Mouse (Mus musculus) midbrain, embryonic 15.5 days (tissue): ENCODE data around the gene Gm11214. TPM values are rescaled to one million over a fixed set of nuclear protein-coding genes. Genes with fewer than 3 reads are reported as not detected.

ENCODE experiments used
- ATAC-seq: fragments of 200-750 bp; cut with Nextera tagmentation; replicated peaks from 2 replicates; pipeline ENCODE4 v1.8.0; 2017; ENCODE audit warnings: moderate TSS enrichment
- H3K27ac ChIP-seq: fragments of 300-500 bp; sonication (generic); 2 replicates; pipeline ENCODE4 v1.5.1; 2015; ENCODE audit warnings: mild to moderate bottlenecking, inconsistent platforms
- H3K27me3 ChIP-seq: fragments of 300-500 bp; sonication (generic); replicated peaks from 2 replicates; pipeline ENCODE4 v1.6.1; 2015; ENCODE audit warnings: inconsistent platforms
- H3K36me3 ChIP-seq: fragments of 300-500 bp; sonication (generic); replicated peaks from 2 replicates; pipeline ENCODE4 v1.6.1; 2015; ENCODE audit warnings: inconsistent platforms
- H3K4me1 ChIP-seq: fragments of 300-500 bp; sonication (generic); 2 replicates; pipeline ENCODE4 v1.6.1; 2015; ENCODE audit warnings: inconsistent platforms
- H3K4me2 ChIP-seq: fragments of 300-500 bp; sonication (generic); 2 replicates; pipeline ENCODE4 v1.6.1; 2015; ENCODE audit warnings: inconsistent platforms, mild to moderate bottlenecking, moderate library complexity
- H3K4me3 ChIP-seq: fragments of 300-500 bp; sonication (generic); 2 replicates; pipeline ENCODE4 v1.5.1; 2015; ENCODE audit warnings: mild to moderate bottlenecking, inconsistent platforms
- H3K9ac ChIP-seq: fragments of 300-500 bp; sonication (generic); 2 replicates; pipeline ENCODE4 v1.6.1; 2015; ENCODE audit warnings: mild to moderate bottlenecking, inconsistent platforms
- H3K9me3 ChIP-seq: fragments of 300-500 bp; sonication (generic); 2 replicates; pipeline ENCODE4 v1.6.1; 2016; ENCODE audit warnings: inconsistent platforms
- WGBS: fragments of 180-500 bp; shearing (Covaris S2); methylation state at CpG from one replicate; pipeline ENCODE4 v1.1.7; 2015; ENCODE audit warnings: mixed read lengths; 5-methylcytosine and 5-hydroxymethylcytosine counted together
- polyA plus RNA-seq: library from polyadenylated mRNA; unstranded; fragments of >200 nt; fragmentation: Nextera tagmentation; extraction: Ambion mirVana; gene quantifications from 2 replicates; pipeline ENCODE4 v1.2.1, GENCODE M21; 2015

The Gm11214 gene
- polyA plus RNA-seq, 1 experiment from 2014 or later: not detected

DNA sequence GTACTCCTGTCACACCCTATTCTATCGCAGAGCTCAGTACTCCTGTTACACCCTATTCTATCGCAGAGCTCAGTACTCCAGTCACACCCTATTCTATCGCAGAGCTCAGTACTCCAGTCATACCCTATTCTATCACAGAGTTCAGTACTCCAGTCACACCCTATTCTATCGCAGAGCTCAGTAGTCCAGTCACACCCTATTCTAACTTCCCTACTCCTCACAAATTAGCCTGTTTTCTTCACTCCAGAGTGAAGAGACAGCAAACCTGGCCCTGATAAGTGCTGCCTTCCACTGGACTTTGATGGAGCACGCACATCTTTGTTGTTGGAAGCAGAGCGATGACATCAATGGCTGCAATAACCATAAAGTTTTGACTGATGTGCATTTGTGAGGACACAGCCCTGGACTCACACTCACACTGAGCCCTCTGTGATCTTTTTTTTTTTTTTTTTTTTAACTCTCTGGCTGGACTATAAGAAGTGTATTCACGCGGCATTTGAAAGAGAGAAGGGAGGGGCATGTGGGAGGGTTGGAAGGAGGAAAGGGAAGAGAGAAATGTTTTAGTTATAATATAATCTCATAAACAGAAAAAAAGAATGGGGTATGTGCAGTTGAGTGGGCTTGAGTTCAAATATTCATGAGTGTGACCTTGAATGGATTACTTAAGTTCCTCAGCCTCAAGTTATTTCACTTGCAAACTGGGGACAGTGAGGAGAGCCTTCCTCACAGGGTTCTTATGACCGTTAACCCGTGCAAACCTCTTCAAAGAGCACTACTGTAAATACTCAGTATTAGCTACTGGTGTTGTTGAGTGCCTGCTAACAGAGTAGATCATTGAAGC, 21.5 kb upstream of the Gm11214 start:
- H3K9ac ChIP-seq: no peak overlapping the region
- 87% methylated on average over 10 of the region's 10 CpGs for WGBS

DNA sequence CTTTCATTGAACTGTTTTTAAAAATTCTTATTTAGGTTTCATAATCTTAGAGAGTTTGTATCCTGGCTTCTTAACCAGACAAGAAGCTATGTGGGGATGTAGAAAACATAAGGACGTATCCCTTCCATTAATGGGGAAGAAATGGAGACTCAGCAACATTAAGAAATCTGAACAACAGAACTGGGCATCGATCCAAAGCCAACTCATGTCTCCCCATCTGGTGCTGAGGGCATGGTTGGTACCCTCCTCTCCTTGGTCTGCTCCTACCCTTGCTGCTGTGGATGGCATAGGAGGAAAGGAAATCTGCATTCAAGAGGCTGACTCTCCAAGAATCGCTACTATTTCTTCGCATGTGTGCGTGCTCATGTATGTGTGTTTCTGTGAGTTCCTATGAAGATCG, 20.5 kb upstream of the Gm11214 start:
- WGBS: 93% methylated on average over 6 of the region's 6 CpGs
- Histone ChIP-seq H3K9me3 (no peaks in the 10 kb centered on the region), H3K27ac (no peak overlapping the region), H3K27me3 (no peaks in the 10 kb centered on the region), H3K4me3 (no peak overlapping the region), H3K4me1 (no peaks in the 10 kb centered on the region), H3K9ac (no peak overlapping the region), H3K36me3 (no peaks in the 10 kb centered on the region), H3K4me2 (no peak overlapping the region)
- no peak for ATAC-seq

More for the DNA sequence above, 21.5 kb upstream of the Gm11214 start:
- H3K4me1 ChIP-seq: no peaks in the 10 kb centered on the region
- H3K4me3 ChIP-seq: no peak overlapping the region
- no peak overlapping the region for H3K27ac ChIP-seq
- ATAC-seq: no peak
- H3K27me3 ChIP-seq: no peaks in the 10 kb centered on the region
- H3K36me3 ChIP-seq: no peaks in the 10 kb centered on the region
- no peaks in the 10 kb centered on the region for H3K9me3 ChIP-seq
- no peak overlapping the region for H3K4me2 ChIP-seq

DNA sequence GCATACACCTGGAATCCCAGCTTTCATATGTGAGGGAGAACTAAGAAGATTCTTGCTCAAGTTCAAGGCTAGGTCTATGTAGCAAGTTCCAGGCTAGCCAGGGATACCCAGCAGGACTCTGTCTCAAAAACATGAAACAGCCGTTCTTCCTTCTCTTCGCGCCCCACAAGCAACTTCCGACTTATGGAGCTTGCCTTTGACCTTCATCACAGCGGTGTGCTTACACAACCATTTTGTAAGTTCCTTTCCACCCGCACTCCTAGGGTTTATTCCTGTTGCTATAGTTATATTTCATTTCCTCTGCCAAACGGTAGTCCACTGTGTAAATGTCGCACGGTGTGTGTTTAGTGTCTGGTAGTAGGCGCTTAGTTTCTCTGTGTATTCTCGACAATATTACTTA, 19.9 kb upstream of the Gm11214 start:
- 76% methylated on average over 11 of the region's 11 CpGs for WGBS
- H3K9me3 ChIP-seq: no peaks in the 10 kb centered on the region
- H3K36me3 ChIP-seq: no peaks in the 10 kb centered on the region
- H3K4me3 ChIP-seq: no peak overlapping the region
- no peaks in the 10 kb centered on the region for H3K27me3 ChIP-seq
- no peak overlapping the region for H3K27ac ChIP-seq
- H3K4me1 ChIP-seq: no peaks in the 10 kb centered on the region
- ATAC-seq: no peak
- no peak overlapping the region for H3K9ac ChIP-seq
- H3K4me2 ChIP-seq: no peak overlapping the region

DNA sequence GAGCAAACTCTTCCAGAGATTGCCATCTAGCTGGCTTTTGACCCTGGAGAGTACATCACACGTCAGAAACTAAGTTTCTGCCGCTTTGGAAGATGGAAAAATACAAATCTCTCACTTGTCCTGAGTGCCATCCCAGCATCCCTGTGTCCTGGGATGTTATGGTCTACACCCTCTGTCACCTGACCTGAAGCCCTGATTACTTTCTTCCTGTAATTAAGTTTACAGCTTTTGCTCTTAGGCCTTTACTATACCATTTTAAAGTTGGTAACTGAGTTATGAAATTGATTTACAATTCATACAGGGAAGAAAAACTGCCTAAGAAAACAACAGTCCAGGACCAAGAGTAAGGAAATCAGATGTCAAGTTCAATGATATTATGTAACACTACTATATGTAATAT, 19.3 kb upstream of the Gm11214 start:
- Histone ChIP-seq H3K4me3 (no peak overlapping the region), H3K4me1 (no peaks in the 10 kb centered on the region), H3K9me3 (no peaks in the 10 kb centered on the region), H3K27me3 (no peaks in the 10 kb centered on the region), H3K36me3 (no peaks in the 10 kb centered on the region), H3K27ac (no peak overlapping the region), H3K9ac (no peak overlapping the region), H3K4me2 (no peak overlapping the region)
- 90% methylated on average over 2 of the region's 2 CpGs for WGBS
- no peak for ATAC-seq

DNA sequence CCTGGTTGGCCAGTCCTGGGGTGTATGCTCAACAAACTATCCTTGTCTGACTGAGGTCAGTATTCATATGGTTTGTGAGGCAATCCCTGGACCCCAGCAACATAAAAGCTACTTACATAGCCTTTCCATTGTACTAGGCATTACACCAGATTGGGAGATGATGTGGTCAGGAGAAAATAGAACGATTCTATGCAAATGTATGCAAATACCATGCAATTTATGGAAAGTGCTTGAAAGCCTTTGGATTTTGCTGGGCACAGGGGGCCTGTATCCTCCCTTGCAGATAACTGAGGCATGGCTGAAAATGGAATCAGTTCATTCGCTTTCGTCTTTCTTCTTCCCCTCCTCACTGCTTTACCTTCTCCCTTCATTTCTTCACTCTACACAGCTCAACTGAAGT, 18.4 kb upstream of the Gm11214 start:
- no peak for ATAC-seq
- WGBS: 67% methylated on average over 3 of the region's 3 CpGs

DNA sequence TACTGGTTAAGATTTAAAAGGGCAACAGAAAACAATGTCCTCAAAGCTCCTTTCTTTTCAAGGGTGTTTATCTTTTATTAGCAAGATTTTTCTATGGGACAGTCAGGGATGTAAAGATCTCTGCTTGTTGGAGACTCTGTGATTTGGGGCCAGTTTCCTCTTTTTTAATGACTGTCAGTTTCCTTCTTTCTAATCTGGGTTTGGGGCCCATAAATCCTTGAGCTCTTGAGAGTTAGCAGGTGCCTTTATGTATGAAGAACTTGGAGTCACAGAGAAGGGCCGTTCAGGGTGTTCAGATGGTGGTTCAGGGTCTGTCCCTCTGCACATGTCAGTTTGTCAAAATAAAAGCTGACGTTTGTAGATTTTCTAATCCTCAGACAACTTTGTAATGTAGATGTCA, 11.9 kb upstream of the Gm11214 start:
- Histone ChIP-seq H3K36me3 (no peaks in the 10 kb centered on the region), H3K4me2 (no peak overlapping the region), H3K9ac (no peak overlapping the region), H3K4me3 (no peak overlapping the region), H3K4me1 (no peaks in the 10 kb centered on the region), H3K27ac (no peak overlapping the region), H3K27me3 (no peaks in the 10 kb centered on the region), H3K9me3 (no peaks in the 10 kb centered on the region)
- no peak for ATAC-seq
- WGBS: 65% methylated on average over 2 of the region's 2 CpGs

More for the DNA sequence above, 18.4 kb upstream of the Gm11214 start:
- H3K9me3 ChIP-seq: no peaks in the 10 kb centered on the region
- H3K36me3 ChIP-seq: no peaks in the 10 kb centered on the region
- no peaks in the 10 kb centered on the region for H3K27me3 ChIP-seq
- H3K4me1 ChIP-seq: no peaks in the 10 kb centered on the region
- no peak overlapping the region for H3K4me2 ChIP-seq
- H3K27ac ChIP-seq: no peak overlapping the region
- H3K4me3 ChIP-seq: no peak overlapping the region
- no peak overlapping the region for H3K9ac ChIP-seq

DNA sequence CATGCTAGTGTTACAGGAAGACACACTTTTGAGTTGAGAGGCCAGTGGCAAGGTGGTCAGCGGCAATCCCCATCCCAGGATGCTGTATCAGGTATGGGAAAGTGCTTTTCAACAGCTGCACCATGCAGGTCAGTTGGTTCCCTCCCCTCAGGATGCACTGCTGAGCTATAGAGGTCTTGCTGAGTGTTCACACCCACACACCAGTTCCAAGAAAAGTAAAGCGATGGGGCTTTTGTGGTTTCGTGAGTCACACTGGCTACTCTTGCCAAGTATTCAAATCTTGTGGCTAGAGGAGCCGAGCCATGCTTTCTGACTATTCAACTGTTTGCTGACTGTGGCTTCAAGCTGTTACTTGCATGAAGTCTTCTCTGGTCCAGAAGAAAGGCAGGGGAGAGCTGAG, 5.1 kb upstream of the Gm11214 start:
- no peak overlapping the region for H3K4me2 ChIP-seq
- H3K9ac ChIP-seq: no peak overlapping the region
- no peak for ATAC-seq
- 77% methylated on average over 4 of the region's 4 CpGs for whole genome bisulfite sequencing
- no peak overlapping the region for H3K4me3 ChIP-seq
- H3K27me3 ChIP-seq: no peaks in the 10 kb centered on the region
- no peaks in the 10 kb centered on the region for H3K9me3 ChIP-seq
- no peaks in the 10 kb centered on the region for H3K4me1 ChIP-seq
- no peak overlapping the region for H3K27ac ChIP-seq
- H3K36me3 ChIP-seq: no peaks in the 10 kb centered on the region

DNA sequence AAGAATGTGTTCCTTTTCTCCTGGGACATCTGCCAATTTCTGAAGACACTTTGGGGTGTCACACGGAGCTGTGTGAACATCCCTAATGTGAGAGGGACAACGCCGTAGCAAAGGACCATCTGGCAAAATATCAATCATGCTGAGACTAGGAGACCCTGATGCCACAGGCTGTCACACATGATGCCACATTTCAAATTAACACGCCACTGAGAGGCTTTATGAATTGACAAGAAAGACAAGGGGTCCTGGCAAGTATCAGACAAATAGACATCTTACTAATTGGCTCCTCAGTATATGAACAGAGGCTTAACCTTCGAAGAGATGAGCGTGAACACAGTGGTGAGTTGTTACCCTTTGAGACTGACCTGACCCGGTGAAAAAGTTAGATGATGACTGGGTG, 2.6 kb upstream of the Gm11214 start:
- H3K4me2 ChIP-seq: no peak overlapping the region
- 63% methylated on average over 7 of the region's 7 CpGs for WGBS
- no peak overlapping the region for H3K4me3 ChIP-seq
- H3K27ac ChIP-seq: no peak overlapping the region
- H3K9me3 ChIP-seq: no peaks in the 10 kb centered on the region
- H3K27me3 ChIP-seq: no peaks in the 10 kb centered on the region
- no peak for ATAC-seq
- H3K36me3 ChIP-seq: no peaks in the 10 kb centered on the region
- no peaks in the 10 kb centered on the region for H3K4me1 ChIP-seq
- H3K9ac ChIP-seq: no peak overlapping the region

DNA sequence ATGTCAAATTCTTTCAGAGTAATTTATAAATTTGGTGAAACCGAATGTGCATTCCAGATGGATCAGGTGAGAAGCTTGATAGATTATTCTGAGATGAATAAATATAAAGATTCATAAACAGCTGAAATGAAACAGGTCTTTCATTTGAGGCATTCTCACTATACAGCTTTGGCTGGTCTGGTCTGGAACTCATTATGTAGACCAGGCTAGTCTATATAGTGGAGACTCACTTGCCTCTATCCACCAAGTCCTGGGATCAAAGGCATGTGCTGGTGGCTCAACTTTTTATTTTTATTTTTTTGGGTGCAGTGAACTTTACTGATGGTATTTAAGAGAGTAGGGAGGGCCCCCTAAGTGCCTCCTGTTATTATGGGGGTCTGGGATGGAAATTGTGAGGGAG, 1.3 kb downstream of the Gm11214 start:
- 50% methylated on average over 1 of the region's 1 CpGs for WGBS
- no peaks in the 10 kb centered on the region for H3K9me3 ChIP-seq
- H3K27me3 ChIP-seq: no peaks in the 10 kb centered on the region
- no peak overlapping the region for H3K4me3 ChIP-seq
- no peak overlapping the region for H3K27ac ChIP-seq
- H3K36me3 ChIP-seq: no peaks in the 10 kb centered on the region
- no peak for ATAC-seq
- no peak overlapping the region for H3K9ac ChIP-seq
- H3K4me1 ChIP-seq: no peaks in the 10 kb centered on the region
- no peak overlapping the region for H3K4me2 ChIP-seq

DNA sequence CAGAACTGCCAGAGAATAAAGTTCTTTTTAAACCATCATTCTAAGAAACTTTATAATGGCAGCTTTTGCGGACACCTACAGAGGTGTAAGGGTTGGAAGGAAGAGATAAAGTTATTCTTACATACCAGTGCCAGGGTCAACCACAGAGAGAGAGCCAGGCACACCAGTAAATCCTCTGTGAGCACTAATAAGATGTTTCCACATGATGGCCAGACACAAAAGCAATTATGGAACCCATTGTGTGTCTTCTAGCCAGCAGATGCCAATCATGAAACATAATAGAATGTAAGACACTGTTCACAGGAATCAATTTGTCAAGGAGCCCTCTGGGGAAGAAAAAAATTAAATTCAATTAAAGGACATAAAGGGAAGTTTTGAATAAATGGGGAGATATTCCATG, 1.8 kb downstream of the Gm11214 start:
- Histone ChIP-seq H3K27ac (no peak overlapping the region), H3K36me3 (no peaks in the 10 kb centered on the region), H3K27me3 (no peaks in the 10 kb centered on the region), H3K9ac (no peak overlapping the region), H3K9me3 (no peaks in the 10 kb centered on the region), H3K4me3 (no peak overlapping the region), H3K4me2 (no peak overlapping the region), H3K4me1 (no peaks in the 10 kb centered on the region)
- 0 out of 2 replicates have a peak, but pooled peaks have one; percentile 24 for ATAC-seq
- WGBS: 50% methylated on average over 1 of the region's 1 CpGs

DNA sequence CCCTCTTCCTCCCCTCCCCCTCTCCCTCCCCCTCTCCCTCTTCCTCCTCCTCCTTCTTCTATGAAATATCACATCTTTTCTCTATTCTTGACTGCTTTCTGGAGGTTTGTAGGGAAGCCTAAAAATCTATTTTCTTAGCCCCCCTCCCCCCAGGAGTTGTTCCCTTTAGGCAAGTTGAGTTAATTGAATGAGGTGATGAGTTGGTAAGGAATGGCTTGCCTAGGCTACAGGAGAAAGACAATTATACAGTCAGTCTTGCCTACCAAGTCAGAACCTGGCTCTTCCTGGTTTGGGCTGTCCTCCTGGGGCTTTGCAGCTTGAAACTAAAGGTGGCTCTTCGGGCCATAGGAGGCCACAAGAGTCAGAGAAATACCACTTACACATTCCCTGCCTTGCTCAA, 3.4 kb downstream of the Gm11214 start:
- Histone ChIP-seq H3K4me2 (no peak overlapping the region), H3K36me3 (no peaks in the 10 kb centered on the region), H3K4me1 (no peaks in the 10 kb centered on the region), H3K27ac (no peak overlapping the region), H3K9ac (no peak overlapping the region), H3K4me3 (no peak overlapping the region), H3K9me3 (no peaks in the 10 kb centered on the region), H3K27me3 (no peaks in the 10 kb centered on the region)
- ATAC-seq: no peak
- WGBS: 90% methylated on average over 1 of the region's 1 CpGs

DNA sequence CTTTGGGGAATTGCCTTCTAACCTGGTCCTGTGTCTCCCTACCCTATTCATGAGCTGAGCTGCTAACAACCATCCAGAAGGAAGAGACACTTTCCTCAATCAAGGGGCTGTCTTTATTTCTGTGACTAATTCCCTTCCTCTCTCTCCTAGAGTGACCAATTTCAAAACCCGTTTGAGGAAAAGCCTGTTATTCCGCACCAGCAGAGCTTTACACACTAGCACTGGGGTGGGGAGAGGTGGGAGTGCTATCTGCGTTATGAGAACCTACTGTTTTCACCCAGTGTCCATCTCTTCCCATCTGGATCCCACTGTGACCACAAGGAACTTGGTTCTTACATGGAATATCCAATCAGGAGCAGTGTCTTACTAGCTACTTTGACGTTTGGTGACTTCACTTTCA, 4.1 kb downstream of the Gm11214 start:
- Histone ChIP-seq H3K4me1 (no peaks in the 10 kb centered on the region), H3K27me3 (no peaks in the 10 kb centered on the region), H3K9me3 (no peaks in the 10 kb centered on the region), H3K4me3 (no peak overlapping the region), H3K36me3 (no peaks in the 10 kb centered on the region), H3K27ac (no peak overlapping the region), H3K9ac (no peak overlapping the region), H3K4me2 (no peak overlapping the region)
- WGBS: 25% methylated on average over 4 of the region's 4 CpGs
- ATAC-seq: no peak

DNA sequence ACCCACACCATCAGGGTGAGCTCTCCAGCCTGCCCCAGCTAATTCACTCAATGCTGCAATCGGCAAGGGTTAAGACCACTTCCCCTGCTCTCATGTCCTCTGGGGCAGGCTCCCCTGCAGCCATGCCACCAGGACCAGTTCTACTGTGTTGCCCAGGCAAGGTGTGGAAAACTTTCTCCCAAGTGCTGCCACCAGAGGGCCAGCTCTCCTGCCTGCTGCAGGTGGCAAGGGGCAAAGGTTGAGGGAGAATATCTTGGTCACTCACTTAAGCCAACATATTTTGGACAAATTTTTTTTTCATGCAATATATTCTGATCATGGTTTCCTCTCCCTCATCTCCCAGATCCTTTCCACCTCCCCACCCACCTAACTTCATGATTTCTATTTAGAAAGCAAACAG, 8.8 kb downstream of the Gm11214 start:
- ATAC-seq: no peak

More for the DNA sequence above, 8.8 kb downstream of the Gm11214 start:
- Histone ChIP-seq H3K9ac (no peak overlapping the region), H3K4me3 (no peak overlapping the region), H3K4me1 (no peaks in the 10 kb centered on the region), H3K27ac (no peak overlapping the region), H3K27me3 (no peaks in the 10 kb centered on the region), H3K4me2 (no peak overlapping the region), H3K9me3 (no peaks in the 10 kb centered on the region), H3K36me3 (no peaks in the 10 kb centered on the region)
- WGBS: 100% methylated on average over 1 of the region's 1 CpGs
